Mouse (Mus musculus) CH12.LX (cell line): ENCODE measurements at regions not wholly inside any gene's neighbourhood (a gene's known extent, or its start where the extent isn't known, plus 50 kb on each side); places are given as distances from the start of the nearest gene placed in this dataset.

Experiments
- DNase-seq: peaks from one replicate; pipeline ENCODE4 v3.0.0-alpha.2; 2013; ENCODE audit errors: extremely low read depth
- H3K27ac ChIP-seq: 2 replicates; pipeline ENCODE4 v1.5.1; 2012; ENCODE audit warnings: low read depth, mild to moderate bottlenecking, control low read depth, moderate library complexity; ENCODE audit not compliant: insufficient read depth
- H3K27me3 ChIP-seq: replicated peaks from 2 replicates; pipeline ENCODE3; 2012; ENCODE audit warnings: inconsistent platforms
- H3K36me3 ChIP-seq, 2 experiments: replicated peaks in 1 of 2; 2 replicates each; pipeline versions ENCODE3 to v1.6.1; 2012; ENCODE audit warnings: inconsistent platforms in 1 of 2, low read length in 1 of 2, mild to moderate bottlenecking in 1 of 2, mixed read lengths in 1 of 2, moderate library complexity in 1 of 2; ENCODE audit not compliant: control insufficient read depth in 1 of 2, insufficient read depth in 1 of 2
- H3K4me1 ChIP-seq, 2 experiments: 2 replicates each; pipeline ENCODE4 v1.6.1; 2012; ENCODE audit warnings: inconsistent platforms in 1 of 2, moderate library complexity in 1 of 2; ENCODE audit not compliant: insufficient read depth in 2 of 2, control insufficient read depth in 1 of 2
- H3K4me2 ChIP-seq: 2 replicates; pipeline ENCODE4 v1.6.1; 2012; ENCODE audit warnings: low read depth, mild to moderate bottlenecking, control low read depth; ENCODE audit not compliant: poor library complexity, insufficient read depth, severe bottlenecking
- H3K4me3 ChIP-seq, 3 experiments: fragments of 150-350 bp in 1 of 3; sonication (generic) in 1 of 3; replicated peaks in 1 of 3; 2 replicates each; pipeline versions ENCODE3 to v1.5.1; 2011 to 2012; ENCODE audit warnings: low read depth in 2 of 3, low read length in 2 of 3, mild to moderate bottlenecking in 2 of 3, moderate library complexity in 2 of 3, control low read depth in 1 of 3, improper control_type of control experiment in 1 of 3, inconsistent platforms in 1 of 3, mixed read lengths in 1 of 3; ENCODE audit not compliant: poor library complexity in 1 of 3
- H3K79me2 ChIP-seq: replicated peaks from 2 replicates; pipeline ENCODE4 v1.6.1; 2012; ENCODE audit warnings: mild to moderate bottlenecking, moderate library complexity; ENCODE audit not compliant: control insufficient read depth, poor library complexity, insufficient read depth, severe bottlenecking; ENCODE audit errors: extremely low read depth
- H3K9ac ChIP-seq: 2 replicates; pipeline ENCODE4 v1.6.1; 2012; ENCODE audit warnings: low read depth, mild to moderate bottlenecking, control low read depth, moderate library complexity; ENCODE audit not compliant: insufficient read depth
- H3K9me3 ChIP-seq: replicated peaks from 2 replicates; pipeline ENCODE3; 2012; ENCODE audit warnings: low read length, inconsistent platforms, mixed read lengths
- CHD1 ChIP-seq: IDR thresholded peaks from 2 replicates; pipeline ENCODE4 v1.6.1; 2012; ENCODE audit warnings: low read depth, low read length, improper control_type of control experiment, inconsistent platforms
- CTCF ChIP-seq, 2 experiments: IDR thresholded peaks in 1 of 2; conservative IDR thresholded peaks in 1 of 2; 2 replicates each; pipeline ENCODE4 v1.5.1; 2011 to 2012; ENCODE audit warnings: low read depth in 2 of 2, low read length in 2 of 2, improper control_type of control experiment in 1 of 2, inconsistent platforms in 1 of 2, mild to moderate bottlenecking in 1 of 2, moderate library complexity in 1 of 2
- ETS1 ChIP-seq: conservative IDR thresholded peaks from 2 replicates; pipeline ENCODE4 v1.6.1; 2012; ENCODE audit warnings: low read depth, mild to moderate bottlenecking, inconsistent platforms, low read length, improper control_type of control experiment, moderate library complexity
- HCFC1 ChIP-seq: IDR thresholded peaks from 2 replicates; pipeline ENCODE4 v1.6.1; 2012; ENCODE audit warnings: low read depth, mild to moderate bottlenecking, inconsistent platforms, low read length, improper control_type of control experiment
- JUND ChIP-seq: conservative IDR thresholded peaks from 2 replicates; pipeline ENCODE4 v1.6.1; 2011; ENCODE audit warnings: low read depth, low read length, improper control_type of control experiment
- MAFK ChIP-seq: IDR thresholded peaks from 2 replicates; pipeline ENCODE4 v1.6.1; 2011; ENCODE audit warnings: low read length, improper control_type of control experiment; ENCODE audit not compliant: insufficient replicate concordance
- MAX ChIP-seq: IDR thresholded peaks from 2 replicates; pipeline ENCODE4 v1.6.1; 2011; ENCODE audit warnings: low read length, improper control_type of control experiment
- MAZ ChIP-seq: IDR thresholded peaks from 2 replicates; pipeline ENCODE4 v1.6.1; 2012; ENCODE audit warnings: low read depth, mild to moderate bottlenecking, inconsistent platforms, low read length, improper control_type of control experiment, moderate library complexity
- MEF2A ChIP-seq: IDR thresholded peaks from 2 replicates; pipeline ENCODE4 v1.6.1; 2014; ENCODE audit warnings: low read depth, mild to moderate bottlenecking, inconsistent platforms, low read length, improper control_type of control experiment, borderline replicate concordance
- MXI1 ChIP-seq: IDR thresholded peaks from 2 replicates; pipeline ENCODE4 v1.6.1; 2011; ENCODE audit warnings: mild to moderate bottlenecking, low read depth, low read length, improper control_type of control experiment
- NELFE ChIP-seq: IDR thresholded peaks from 2 replicates; pipeline ENCODE4 v1.6.1; 2011; ENCODE audit warnings: low read depth, low read length, improper control_type of control experiment
- NRF1 ChIP-seq: IDR thresholded peaks from 2 replicates; pipeline ENCODE4 v1.6.1; 2014; ENCODE audit warnings: low read depth, mild to moderate bottlenecking, inconsistent platforms, low read length, improper control_type of control experiment, moderate library complexity
- PAX5 ChIP-seq: IDR thresholded peaks from 2 replicates; pipeline ENCODE4 v1.6.1; 2012; ENCODE audit warnings: low read length, inconsistent platforms, mixed read lengths
- RAD21 ChIP-seq: IDR thresholded peaks from 2 replicates; pipeline ENCODE4 v1.6.1; 2011; ENCODE audit warnings: low read depth, mild to moderate bottlenecking, low read length, improper control_type of control experiment, moderate library complexity
- RCOR1 ChIP-seq: conservative IDR thresholded peaks from 2 replicates; pipeline ENCODE4 v1.6.1; 2012; ENCODE audit warnings: low read depth, mild to moderate bottlenecking, inconsistent platforms, low read length, improper control_type of control experiment
- SIN3A ChIP-seq: IDR thresholded peaks from 2 replicates; pipeline ENCODE4 v1.6.1; 2012; ENCODE audit warnings: low read length, improper control_type of control experiment, inconsistent platforms
- TCF12 ChIP-seq: IDR thresholded peaks from 2 replicates; pipeline ENCODE4 v1.6.1; 2014; ENCODE audit warnings: low read depth, mild to moderate bottlenecking, inconsistent platforms, low read length, improper control_type of control experiment
- ZNF384 ChIP-seq: IDR thresholded peaks from 2 replicates; pipeline ENCODE4 v1.6.1; 2012; ENCODE audit warnings: low read depth, low read length, improper control_type of control experiment, inconsistent platforms
- dilution Hi-C: fragments of 300-500 bp; cut with MboI; formaldehyde crosslinking; loops from 2 replicates; pipeline ENCODE4 v1.14.3; 2020; ENCODE audit warnings: low sequenced_read_pairs; ENCODE audit not compliant: extremely low pct_unique_long_range_greater_than_20kb, extremely low pct_ligation_motif_present
- in situ Hi-C: fragments of 300-500 bp; cut with MboI; formaldehyde crosslinking; loops from 3 replicates; pipeline ENCODE4 v1.14.3; 2019; ENCODE audit warnings: low sequenced_read_pairs, low pct_ligation_motif_present, low pct_unique_long_range_greater_than_20kb, mixed read lengths

DNA sequence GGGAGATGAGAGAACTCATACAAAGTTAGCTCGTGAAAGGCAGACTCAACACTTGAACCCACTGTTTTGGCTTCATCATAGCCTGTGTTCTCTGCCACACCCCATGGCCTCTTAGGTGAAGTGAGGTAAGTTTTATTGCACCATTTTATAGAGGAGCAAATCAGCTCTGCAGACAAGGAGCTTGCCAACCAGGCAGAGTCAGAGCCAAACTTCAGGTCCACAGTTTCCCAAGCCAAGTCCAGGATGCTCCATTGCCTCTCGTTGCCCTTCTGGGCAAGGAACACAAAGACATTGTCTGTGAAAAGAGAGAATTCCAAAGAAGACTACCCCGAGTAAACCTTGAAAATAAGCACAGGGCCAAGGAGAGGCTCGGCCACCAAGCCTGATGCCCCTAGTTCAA is 93.4 kb upstream of the Nckap5 start:
- DNase-seq = no peak
- no peak overlapping the region for H3K4me2 ChIP-seq
- no peaks in the 10 kb centered on the region for H3K9me3 ChIP-seq
- no peak overlapping the region for H3K27ac ChIP-seq
- H3K36me3 ChIP-seq = no peaks in the 10 kb centered on the region
- dilution Hi-C loops = no loop called here
- in situ Hi-C loops = no loop called here
- no peak overlapping the region for H3K4me3 ChIP-seq
- no peaks in the 10 kb centered on the region for H3K79me2 ChIP-seq
- no peak overlapping the region for H3K9ac ChIP-seq
- H3K4me1 ChIP-seq = no peaks in the 10 kb centered on the region
- TF ChIP-seq NELFE (no peak), MAZ (no peak), HCFC1 (no peak), RAD21 (no peak), MXI1 (no peak), CHD1 (no peak), MAX (no peak), ETS1 (no peak), MAFK (no peak), RCOR1 (no peak), PAX5 (no peak), SIN3A (no peak), NRF1 (no peak), CTCF (conservative IDR thresholded peaks at IDR 0.05 in 1 of 2, IDR thresholded peaks at IDR 0.05 in 1 of 2; ENCODE audit: low read depth in 2 of 2, low read length in 2 of 2) (no peak), JUND (no peak), MEF2A (no peak), ZNF384 (no peak), TCF12 (no peak)
- TF ChIP-seq, all 38 proteins: peak for 0
- peaks cover 76% of the 10 kb centered on the region for H3K27me3 ChIP-seq

DNA sequence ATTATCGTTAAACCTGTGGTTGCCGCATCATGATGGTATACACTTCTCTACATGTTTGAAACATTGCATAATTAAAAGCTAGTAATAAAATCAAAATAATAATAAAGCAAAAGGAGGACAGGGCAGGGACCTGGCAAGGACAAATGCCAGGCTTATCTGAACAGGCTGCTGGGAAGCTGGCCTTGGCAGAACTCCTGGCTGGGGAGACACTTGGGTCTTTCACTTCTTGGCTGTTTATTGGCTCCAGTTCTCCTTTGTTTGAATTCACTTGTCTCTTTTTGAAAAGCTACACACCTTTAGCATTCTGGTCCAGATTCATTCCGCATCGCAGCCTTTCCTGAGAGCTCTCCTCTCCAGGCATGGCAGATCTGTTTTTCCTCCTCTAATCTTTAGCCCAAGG is 91.6 kb upstream of the Nckap5 start:
- no peaks in the 10 kb centered on the region for H3K9me3 ChIP-seq
- no peak overlapping the region for H3K4me2 ChIP-seq
- H3K4me3 ChIP-seq = no peak overlapping the region
- H3K27ac ChIP-seq = no peak overlapping the region
- dilution Hi-C loops (no loop called here), in situ Hi-C loops (no loop called here)
- no peaks in the 10 kb centered on the region for H3K79me2 ChIP-seq
- no peak overlapping the region for H3K9ac ChIP-seq
- H3K27me3 ChIP-seq = peaks cover 75% of the 10 kb centered on the region
- TF ChIP-seq PAX5 = no peak
- DNase-seq = no peak
- H3K4me1 ChIP-seq = no peaks in the 10 kb centered on the region
- no peaks in the 10 kb centered on the region for H3K36me3 ChIP-seq
